Mouse (Mus musculus): ENCODE measurements at regions not wholly inside any gene's neighbourhood (a gene's known extent, or its start where the extent isn't known, plus 50 kb on each side); places are given as distances from the start of the nearest gene placed in this dataset.
A peak's percentile ranks its signal among the peaks of the same experiment; 100 is the strongest.
"Not testable (repeated sequence)": the region's sequence is repeated elsewhere in the genome, so short reads cannot be mapped to it uniquely, and the experiment has no call there.

GRCm38 (mm10) chr12:69515117-69515516, 67.7 kb downstream of the Vcpkmt start:
- peaks cover 3% of the 10 kb centered on the region; the same call in 1 of the 2 replicates for H3K4me1 ChIP-seq (replicated peaks; ENCODE audit: insufficient read depth, low read length)
- no peaks in the 10 kb centered on the region for H3K27me3 ChIP-seq (ENCODE audit: insufficient read depth, low read length)
- TF ChIP-seq CTCF (IDR thresholded peaks at IDR 0.05; ENCODE audit: low read depth), result no peak
- 26% methylated on average over 9 of the region's 9 CpGs for WGBS
- H3K4me3 ChIP-seq (replicated peaks; ENCODE audit: low read depth, low read length), result no peak overlapping the region
- H3K9ac ChIP-seq (ENCODE audit: low read depth, low read length), result no peak overlapping the region
- no peak for ATAC-seq (replicated peaks; ENCODE audit: low FRiP score, low read depth)
- H3K36me3 ChIP-seq (ENCODE audit: insufficient read depth, low read length), result no peaks in the 10 kb centered on the region
- no peak overlapping the region for H3K4me2 ChIP-seq (ENCODE audit: low read length)
- H3K27ac ChIP-seq, result peak overlapping the region; percentile 51
- H3K9me3 ChIP-seq (replicated peaks; ENCODE audit: low read length), result no peaks in the 10 kb centered on the region
- DNase-seq (ENCODE audit: low spot score), result peak; percentile 47

- ATAC-seq (replicated peaks; ENCODE audit: low FRiP score, low read depth) (0 out of 2 replicates have a peak, but pooled peaks have one; percentile 29), DNase-seq (ENCODE audit: low spot score) (peak; percentile 5)
- no peak overlapping the region for H3K4me2 ChIP-seq (ENCODE audit: low read length)
- H3K36me3 ChIP-seq (ENCODE audit: insufficient read depth, low read length), result no peaks in the 10 kb centered on the region
- H3K4me1 ChIP-seq (replicated peaks; ENCODE audit: insufficient read depth, low read length), result peaks cover 3% of the 10 kb centered on the region; the same call in 1 of the 2 replicates
- H3K27me3 ChIP-seq (ENCODE audit: insufficient read depth, low read length), result no peaks in the 10 kb centered on the region
- H3K4me3 ChIP-seq (replicated peaks; ENCODE audit: low read depth, low read length), result no peak overlapping the region
- WGBS, result 48% methylated on average over 4 of the region's 4 CpGs
- TF ChIP-seq CTCF (IDR thresholded peaks at IDR 0.05; ENCODE audit: low read depth), result no peak
- H3K27ac ChIP-seq, result no peak overlapping the region
- no peak overlapping the region for H3K9ac ChIP-seq (ENCODE audit: low read depth, low read length)
- no peaks in the 10 kb centered on the region for H3K9me3 ChIP-seq (replicated peaks; ENCODE audit: low read length)
These were observed 69.7 kb downstream of the Vcpkmt start for GRCm38 (mm10) chr12:69513166-69513565.

GRCm38 (mm10) chr12:69510736-69511135, 72.1 kb downstream of the Vcpkmt start:
- no peak for TF ChIP-seq CTCF (IDR thresholded peaks at IDR 0.05; ENCODE audit: low read depth)
- no peak for DNase-seq (ENCODE audit: low spot score)
- H3K36me3 ChIP-seq (ENCODE audit: insufficient read depth, low read length), result no peaks in the 10 kb centered on the region
- no peak overlapping the region for H3K4me2 ChIP-seq (ENCODE audit: low read length)
- no peak overlapping the region for H3K9ac ChIP-seq (ENCODE audit: low read depth, low read length)
- no peaks in the 10 kb centered on the region for H3K27me3 ChIP-seq (ENCODE audit: insufficient read depth, low read length)
- H3K27ac ChIP-seq, result no peak overlapping the region
- ATAC-seq (replicated peaks; ENCODE audit: low FRiP score, low read depth), result no peak
- H3K4me3 ChIP-seq (replicated peaks; ENCODE audit: low read depth, low read length), result no peak overlapping the region
- WGBS, result 79% methylated on average over 4 of the region's 4 CpGs
- peaks cover 3% of the 10 kb centered on the region; the same call in 1 of the 2 replicates for H3K4me1 ChIP-seq (replicated peaks; ENCODE audit: insufficient read depth, low read length)
- H3K9me3 ChIP-seq (replicated peaks; ENCODE audit: low read length), result no peaks in the 10 kb centered on the region

GRCm38 (mm10) chr12:69509180-69509579, 73.6 kb downstream of the Vcpkmt start:
- not testable (repeated sequence) for H3K36me3 ChIP-seq (ENCODE audit: insufficient read depth, low read length); H3K9ac ChIP-seq (ENCODE audit: low read depth, low read length); DNase-seq (ENCODE audit: low spot score); H3K9me3 ChIP-seq (replicated peaks; ENCODE audit: low read length); H3K27me3 ChIP-seq (ENCODE audit: insufficient read depth, low read length); H3K4me1 ChIP-seq (replicated peaks; ENCODE audit: insufficient read depth, low read length); H3K4me2 ChIP-seq (ENCODE audit: low read length); ATAC-seq (replicated peaks; ENCODE audit: low FRiP score, low read depth); H3K27ac ChIP-seq; H3K4me3 ChIP-seq (replicated peaks; ENCODE audit: low read depth, low read length)
- 67% methylated on average over 1 of the region's 1 CpGs for WGBS

GRCm38 (mm10) chr12:69507906-69508305, 74.9 kb downstream of the Vcpkmt start:
- Histone ChIP-seq H3K4me1 (replicated peaks; ENCODE audit: insufficient read depth, low read length) (0 out of 2 replicates have a peak, but pooled peaks cover 2% of the 10 kb centered on the region), H3K27me3 (ENCODE audit: insufficient read depth, low read length) (no peaks in the 10 kb centered on the region), H3K9ac (ENCODE audit: low read depth, low read length) (no peak overlapping the region), H3K27ac (no peak overlapping the region), H3K4me3 (replicated peaks; ENCODE audit: low read depth, low read length) (no peak overlapping the region), H3K36me3 (ENCODE audit: insufficient read depth, low read length) (no peaks in the 10 kb centered on the region), H3K9me3 (replicated peaks; ENCODE audit: low read length) (no peaks in the 10 kb centered on the region), H3K4me2 (ENCODE audit: low read length) (no peak overlapping the region)
- no peak for ATAC-seq (replicated peaks; ENCODE audit: low FRiP score, low read depth)
- TF ChIP-seq CTCF (IDR thresholded peaks at IDR 0.05; ENCODE audit: low read depth), result no peak
- 90% methylated on average over 6 of the region's 6 CpGs for whole genome bisulfite sequencing
- no peak for DNase-seq (ENCODE audit: low spot score)

- no peak overlapping the region for H3K4me3 ChIP-seq (replicated peaks; ENCODE audit: low read depth, low read length)
- H3K4me1 ChIP-seq (replicated peaks; ENCODE audit: insufficient read depth, low read length), result 0 out of 2 replicates have a peak, but pooled peaks cover 6% of the 10 kb centered on the region
- DNase-seq (ENCODE audit: low spot score), result no peak
- no peaks in the 10 kb centered on the region for H3K9me3 ChIP-seq (replicated peaks; ENCODE audit: low read length)
- TF ChIP-seq CTCF (IDR thresholded peaks at IDR 0.05; ENCODE audit: low read depth), result no peak
- H3K36me3 ChIP-seq (ENCODE audit: insufficient read depth, low read length), result no peaks in the 10 kb centered on the region
- WGBS, result 76% methylated on average over 3 of the region's 3 CpGs
- no peak overlapping the region for H3K27ac ChIP-seq
- no peak overlapping the region for H3K4me2 ChIP-seq (ENCODE audit: low read length)
- no peaks in the 10 kb centered on the region for H3K27me3 ChIP-seq (ENCODE audit: insufficient read depth, low read length)
- H3K9ac ChIP-seq (ENCODE audit: low read depth, low read length), result no peak overlapping the region
- no peak for ATAC-seq (replicated peaks; ENCODE audit: low FRiP score, low read depth)
These were observed 75.5 kb downstream of the Vcpkmt start for GRCm38 (mm10) chr12:69507333-69507732.

- H3K9me3 ChIP-seq (replicated peaks; ENCODE audit: low read length), result no peaks in the 10 kb centered on the region
- peaks cover 18% of the 10 kb centered on the region for H3K4me1 ChIP-seq (replicated peaks; ENCODE audit: insufficient read depth, low read length)
- TF ChIP-seq CTCF (IDR thresholded peaks at IDR 0.05; ENCODE audit: low read depth), result no peak
- H3K4me2 ChIP-seq (ENCODE audit: low read length), result peak overlapping the region; percentile 33
- no peaks in the 10 kb centered on the region for H3K36me3 ChIP-seq (ENCODE audit: insufficient read depth, low read length)
- peak overlapping the region; percentile 91 for H3K27ac ChIP-seq
- H3K4me3 ChIP-seq (replicated peaks; ENCODE audit: low read depth, low read length), result 0 out of 2 replicates have a peak overlapping the region, but pooled peaks have one; percentile 1
- H3K27me3 ChIP-seq (ENCODE audit: insufficient read depth, low read length), result no peaks in the 10 kb centered on the region
- 0 out of 2 replicates have a peak overlapping the region, but pooled peaks have one; percentile 10 for H3K9ac ChIP-seq (ENCODE audit: low read depth, low read length)
- 0 out of 2 replicates have a peak, but pooled peaks have one; percentile 15 for ATAC-seq (replicated peaks; ENCODE audit: low FRiP score, low read depth)
- DNase-seq (ENCODE audit: low spot score), result no peak
- WGBS, result 59% methylated on average over 6 of the region's 6 CpGs
These were observed 80.1 kb downstream of the Vcpkmt start for GRCm38 (mm10) chr12:69502706-69503070.
